Mouse (Mus musculus): Measurements from ENCODE around the gene Elf1. TPM values are rescaled to one million over a fixed set of nuclear protein-coding genes. Genes with fewer than 3 reads are reported as not detected.

Gene Elf1
- polyA plus RNA-seq, 1 experiment from 2014 or later: 11.0 TPM

- ATAC-seq (ENCODE audit: insufficient number of reproducible peaks, low FRiP score): no peak
- Histone ChIP-seq H3K4me3 (no peak overlapping the region), H3K27me3 (replicated peaks) (no peaks in the 10 kb centered on the region), H3K9ac (no peak overlapping the region), H3K4me2 (no peak overlapping the region), H3K36me3 (peaks cover 16% of the 10 kb centered on the region), H3K27ac (ENCODE audit: poor library complexity, severe bottlenecking) (no peak overlapping the region), H3K4me1 (replicated peaks) (peaks cover 8% of the 10 kb centered on the region), H3K9me3 (replicated peaks) (peaks cover 1% of the 10 kb centered on the region; the same call in 1 of the 2 replicates)
- 78% methylated on average over 5 of the region's 5 CpGs for WGBS
These were observed 102.7 kb downstream of the Elf1 start for GRCm38 (mm10) chr14:79583526-79584245.

DNA sequence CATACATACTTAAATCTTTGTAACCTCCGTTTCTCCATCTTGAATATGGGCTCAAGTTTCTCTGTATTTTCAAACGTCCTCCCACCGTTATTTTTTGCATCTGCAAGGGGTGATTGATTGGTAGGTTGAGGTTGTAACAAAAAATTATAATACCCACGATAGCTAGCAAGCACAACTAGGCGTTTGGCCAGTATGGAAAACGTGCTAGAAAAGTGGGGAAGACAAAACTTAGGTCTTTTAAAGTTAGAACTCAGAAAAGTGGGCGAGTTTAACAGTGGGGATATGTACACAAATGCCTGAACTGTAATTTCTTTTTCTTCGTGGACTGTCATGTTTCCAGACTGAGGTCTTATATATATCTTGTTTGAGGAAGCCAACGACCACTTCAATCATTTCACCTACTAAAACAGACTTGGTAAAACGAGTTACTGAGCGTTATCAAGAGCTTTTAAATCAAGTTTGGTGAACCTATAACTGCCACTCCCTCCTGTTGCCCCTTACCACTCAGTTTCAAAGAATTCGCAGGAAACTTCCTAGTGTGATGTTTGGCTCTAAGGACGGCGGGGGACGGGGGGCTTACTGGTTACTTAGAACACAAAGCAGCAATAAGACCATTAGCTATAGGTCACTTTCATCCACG lies 105.6 kb downstream of the Elf1 start:
- Histone ChIP-seq H3K27ac (ENCODE audit: poor library complexity, severe bottlenecking) (peak overlapping the region; percentile 93), H3K9ac (peak overlapping the region; percentile 81), H3K4me1 (replicated peaks) (peaks cover 19% of the 10 kb centered on the region), H3K27me3 (replicated peaks) (no peaks in the 10 kb centered on the region), H3K4me3 (peak overlapping the region; percentile 62), H3K36me3 (peaks cover 12% of the 10 kb centered on the region; the same call in 1 of the 2 replicates), H3K4me2 (peak overlapping the region; percentile 81), H3K9me3 (replicated peaks) (no peaks in the 10 kb centered on the region)
- WGBS: 34% methylated on average over 16 of the region's 16 CpGs
- ATAC-seq (ENCODE audit: insufficient number of reproducible peaks, low FRiP score): no peak

- Histone ChIP-seq H3K27ac (ENCODE audit: poor library complexity, severe bottlenecking) (peak within 1 kb of the TSS; percentile 93), H3K4me1 (replicated peaks) (peaks cover 19% of the 10 kb centered on the region), H3K4me3 (peak within 1 kb of the TSS; percentile 62), H3K9me3 (replicated peaks) (no peaks in the 10 kb centered on the region), H3K27me3 (replicated peaks) (no peaks in the 10 kb centered on the region), H3K36me3 (peaks cover 14% of the 10 kb centered on the region; the same call in 1 of the 2 replicates), H3K9ac (peak within 1 kb of the TSS; percentile 81), H3K4me2 (peak within 1 kb of the TSS; percentile 81)
- ATAC-seq (ENCODE audit: insufficient number of reproducible peaks, low FRiP score): peak; percentile 99
- 0% methylated on average over 60 of the region's 60 CpGs for WGBS
These were observed 106.3 kb downstream of the Elf1 start, which contains the start of gene Sugt1 for GRCm38 (mm10) chr14:79587139-79587851. Gene Sugt1 (plus strand): TSS chr14:79587691.

DNA sequence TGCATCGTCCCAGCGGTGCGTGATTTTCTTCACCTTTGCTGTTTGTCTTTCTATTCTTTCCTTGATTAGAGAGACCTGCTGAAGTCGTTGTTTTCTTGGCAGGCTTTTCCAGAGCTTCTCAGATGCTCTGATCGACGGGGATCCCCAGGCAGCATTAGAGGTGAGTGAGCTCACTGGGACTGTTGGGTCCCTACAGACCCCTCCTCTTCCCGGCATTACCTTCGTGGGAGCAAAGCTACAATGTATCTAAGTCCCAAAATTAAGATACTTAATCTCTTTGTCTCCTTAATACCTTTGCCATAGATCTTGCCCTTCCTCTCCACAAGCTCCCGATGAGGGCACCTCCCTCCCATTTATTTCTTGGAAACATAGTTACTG lies 106.8 kb downstream of the Elf1 start:
- WGBS: 1% methylated on average over 9 of the region's 9 CpGs
- Histone ChIP-seq H3K9me3 (replicated peaks) (no peaks in the 10 kb centered on the region), H3K4me3 (peak overlapping the region; percentile 62), H3K4me1 (replicated peaks) (peaks cover 19% of the 10 kb centered on the region), H3K9ac (peak overlapping the region; percentile 81), H3K36me3 (peaks cover 15% of the 10 kb centered on the region; the same call in 1 of the 2 replicates), H3K27me3 (replicated peaks) (no peaks in the 10 kb centered on the region), H3K27ac (ENCODE audit: poor library complexity, severe bottlenecking) (peak overlapping the region; percentile 93), H3K4me2 (peak overlapping the region; percentile 81)
- no peak for ATAC-seq (ENCODE audit: insufficient number of reproducible peaks, low FRiP score)

GRCm38 (mm10) chr14:79588534-79588951 lies 107.5 kb downstream of the Elf1 start:
- Histone ChIP-seq H3K27ac (ENCODE audit: poor library complexity, severe bottlenecking) (no peak overlapping the region), H3K36me3 (peaks cover 15% of the 10 kb centered on the region; the same call in 1 of the 2 replicates), H3K4me2 (peak overlapping the region; percentile 81), H3K4me1 (replicated peaks) (peaks cover 19% of the 10 kb centered on the region), H3K27me3 (replicated peaks) (no peaks in the 10 kb centered on the region), H3K4me3 (peak overlapping the region; percentile 62), H3K9ac (peak overlapping the region; percentile 81; the same call in 1 of the 2 replicates), H3K9me3 (replicated peaks) (no peaks in the 10 kb centered on the region)
- 75% methylated on average over 9 of the region's 9 CpGs for WGBS
- ATAC-seq (ENCODE audit: insufficient number of reproducible peaks, low FRiP score): no peak

- H3K9ac ChIP-seq: no peak overlapping the region
- H3K27ac ChIP-seq (ENCODE audit: poor library complexity, severe bottlenecking): no peak overlapping the region
- no peaks in the 10 kb centered on the region for H3K9me3 ChIP-seq (replicated peaks)
- no peak overlapping the region for H3K4me3 ChIP-seq
- no peak for ATAC-seq (ENCODE audit: insufficient number of reproducible peaks, low FRiP score)
- no peak overlapping the region; the same call in 1 of the 2 replicates for H3K4me2 ChIP-seq
- peaks cover 20% of the 10 kb centered on the region; the same call in 1 of the 2 replicates for H3K36me3 ChIP-seq
- 83% methylated on average over 6 of the region's 6 CpGs for WGBS
- no peaks in the 10 kb centered on the region for H3K27me3 ChIP-seq (replicated peaks)
- H3K4me1 ChIP-seq (replicated peaks): peaks cover 23% of the 10 kb centered on the region
These were observed 108.4 kb downstream of the Elf1 start for GRCm38 (mm10) chr14:79589401-79589800.

DNA sequence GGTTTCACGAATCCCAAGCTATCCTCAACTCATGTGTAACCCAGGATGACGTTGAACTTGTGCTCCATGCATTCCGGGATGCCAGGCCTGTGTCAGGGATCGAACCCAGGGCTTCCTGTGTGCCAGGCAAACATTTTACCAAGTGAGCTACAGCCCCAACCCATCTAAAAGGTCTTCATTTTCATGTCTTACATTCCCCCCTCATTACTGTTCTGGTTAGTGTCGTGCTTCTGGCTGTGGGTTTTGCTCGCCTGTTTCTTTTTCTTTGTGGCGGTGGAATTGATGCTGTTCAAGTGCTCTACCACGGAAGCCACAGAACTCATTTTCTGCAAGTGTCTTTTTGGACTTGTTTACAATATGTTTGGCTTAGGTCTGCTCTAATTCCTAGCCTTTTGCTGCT lies 109.9 kb downstream of the Elf1 start:
- H3K36me3 ChIP-seq: peaks cover 27% of the 10 kb centered on the region
- no peak for ATAC-seq (ENCODE audit: insufficient number of reproducible peaks, low FRiP score)
- H3K4me3 ChIP-seq: no peak overlapping the region
- no peaks in the 10 kb centered on the region for H3K9me3 ChIP-seq (replicated peaks)
- no peak overlapping the region for H3K9ac ChIP-seq
- no peak overlapping the region for H3K4me2 ChIP-seq
- H3K27ac ChIP-seq (ENCODE audit: poor library complexity, severe bottlenecking): no peak overlapping the region
- 95% methylated on average over 8 of the region's 8 CpGs for WGBS
- no peaks in the 10 kb centered on the region for H3K27me3 ChIP-seq (replicated peaks)
- H3K4me1 ChIP-seq (replicated peaks): peaks cover 23% of the 10 kb centered on the region

DNA sequence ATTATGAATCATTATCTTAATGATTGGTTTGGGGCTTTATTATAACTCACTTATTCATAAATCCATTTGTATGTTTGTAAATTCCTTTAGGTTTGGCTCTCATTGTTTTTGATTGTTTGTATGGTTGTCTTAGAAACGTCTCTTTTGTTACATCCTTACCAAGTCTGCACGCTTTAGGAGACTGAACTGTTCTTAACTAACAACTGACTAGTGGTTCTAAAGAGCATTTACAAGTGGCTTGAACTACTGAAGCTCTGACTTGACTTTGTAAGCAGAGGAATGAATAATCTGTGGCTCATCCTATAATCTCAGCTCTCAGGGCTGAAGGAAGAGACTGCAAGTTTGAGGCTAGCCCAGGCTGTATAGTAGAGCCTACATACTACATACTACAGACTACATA lies 110.6 kb downstream of the Elf1 start:
- no peak for ATAC-seq (ENCODE audit: insufficient number of reproducible peaks, low FRiP score)
- Histone ChIP-seq H3K4me3 (no peak overlapping the region), H3K9ac (no peak overlapping the region), H3K27ac (ENCODE audit: poor library complexity, severe bottlenecking) (no peak overlapping the region), H3K9me3 (replicated peaks) (no peaks in the 10 kb centered on the region), H3K4me2 (no peak overlapping the region), H3K4me1 (replicated peaks) (peaks cover 20% of the 10 kb centered on the region), H3K36me3 (peaks cover 33% of the 10 kb centered on the region), H3K27me3 (replicated peaks) (no peaks in the 10 kb centered on the region)
- 91% methylated on average over 2 of the region's 2 CpGs for WGBS

DNA sequence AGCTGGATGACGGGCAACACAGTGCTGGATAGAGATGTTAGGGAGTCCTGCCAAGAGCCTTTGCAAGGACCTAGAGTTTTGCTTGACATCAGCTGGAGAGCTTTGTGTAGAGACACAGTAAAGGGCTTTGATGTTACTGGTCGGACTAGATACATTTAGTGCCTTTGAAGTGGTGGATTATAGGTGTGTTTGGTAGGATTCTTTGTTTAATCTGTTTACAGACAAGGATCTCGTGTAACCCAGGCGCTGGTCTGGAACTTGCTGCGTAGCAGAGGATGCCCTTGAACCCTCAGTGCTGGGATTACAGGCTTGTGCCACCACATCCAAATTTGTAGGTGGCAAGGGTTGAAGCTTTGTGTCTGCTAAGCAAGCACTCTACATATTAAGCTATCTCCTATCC lies 113.1 kb downstream of the Elf1 start:
- no peak overlapping the region for H3K4me2 ChIP-seq
- H3K9ac ChIP-seq: no peak overlapping the region
- no peaks in the 10 kb centered on the region for H3K9me3 ChIP-seq (replicated peaks)
- no peak overlapping the region for H3K27ac ChIP-seq (ENCODE audit: poor library complexity, severe bottlenecking)
- H3K4me3 ChIP-seq: no peak overlapping the region
- no peaks in the 10 kb centered on the region for H3K27me3 ChIP-seq (replicated peaks)
- no peak for ATAC-seq (ENCODE audit: insufficient number of reproducible peaks, low FRiP score)
- WGBS: 87% methylated on average over 5 of the region's 5 CpGs
- peaks cover 11% of the 10 kb centered on the region for H3K4me1 ChIP-seq (replicated peaks)
- peaks cover 49% of the 10 kb centered on the region for H3K36me3 ChIP-seq

DNA sequence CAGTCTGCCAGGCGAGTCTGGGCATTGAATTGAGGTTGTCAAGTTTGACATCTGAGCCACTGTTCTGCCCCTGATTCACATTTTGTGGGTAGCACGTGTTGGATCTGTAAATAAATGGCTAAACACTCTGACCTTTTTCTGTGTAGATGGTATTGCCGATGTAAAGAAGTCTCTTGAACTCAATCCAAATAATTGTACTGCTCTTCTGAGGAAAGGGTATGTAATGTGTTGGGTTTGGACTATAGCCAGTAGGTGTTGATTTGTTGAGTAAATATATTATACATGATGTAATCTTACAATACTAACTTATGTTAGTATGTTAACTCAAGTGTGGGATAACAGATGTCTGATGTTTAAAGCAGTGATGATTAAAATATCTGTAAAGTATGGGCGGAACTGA lies 115.6 kb downstream of the Elf1 start:
- Histone ChIP-seq H3K9ac (no peak overlapping the region), H3K27ac (ENCODE audit: poor library complexity, severe bottlenecking) (no peak overlapping the region), H3K4me1 (replicated peaks) (0 out of 2 replicates have a peak, but pooled peaks cover 4% of the 10 kb centered on the region), H3K4me3 (no peak overlapping the region), H3K9me3 (replicated peaks) (no peaks in the 10 kb centered on the region), H3K36me3 (peaks cover 65% of the 10 kb centered on the region), H3K4me2 (no peak overlapping the region), H3K27me3 (replicated peaks) (no peaks in the 10 kb centered on the region)
- 68% methylated on average over 4 of the region's 4 CpGs for WGBS
- 0 out of 2 replicates have a peak, but pooled peaks have one; percentile 15 for ATAC-seq (ENCODE audit: insufficient number of reproducible peaks, low FRiP score)

GRCm38 (mm10) chr14:79605881-79606280 lies 124.9 kb downstream of the Elf1 start:
- no peak for ATAC-seq (ENCODE audit: insufficient number of reproducible peaks, low FRiP score)
- H3K4me1 ChIP-seq (replicated peaks): no peaks in the 10 kb centered on the region
- no peak overlapping the region for H3K9ac ChIP-seq
- no peak overlapping the region for H3K4me2 ChIP-seq
- no peaks in the 10 kb centered on the region for H3K9me3 ChIP-seq (replicated peaks)
- H3K4me3 ChIP-seq: no peak overlapping the region
- H3K27me3 ChIP-seq (replicated peaks): no peaks in the 10 kb centered on the region
- no peak overlapping the region for H3K27ac ChIP-seq (ENCODE audit: poor library complexity, severe bottlenecking)
- H3K36me3 ChIP-seq: peaks cover 78% of the 10 kb centered on the region
- 91% methylated on average over 2 of the region's 2 CpGs for WGBS

Measured in heart, embryonic 12.5 days (tissue).